Mouse (Mus musculus): Measurements from ENCODE around the gene Dab2ip.

Dab2ip gene

GRCm38 (mm10) chr2:35557911-35558825 lies at the start of gene Dab2ip:
TSS of gene Dab2ip (plus strand) at chr2:35558266.
- DNase-seq = peak; percentile 65

- no peak for DNase-seq
Measured at GRCm38 (mm10) chr2:35508597-35509342, 49.3 kb upstream of the Dab2ip start.

GRCm38 (mm10) chr2:35509343-35509667 lies 48.8 kb upstream of the Dab2ip start:
- DNase-seq = no peak

GRCm38 (mm10) chr2:35509888-35510287 lies 48.2 kb upstream of the Dab2ip start:
- no peak for DNase-seq

- DNase-seq = no peak
Measured at GRCm38 (mm10) chr2:35510920-35511319, 47.1 kb upstream of the Dab2ip start.

- no peak for DNase-seq
Measured at GRCm38 (mm10) chr2:35512226-35512625, 45.8 kb upstream of the Dab2ip start.

GRCm38 (mm10) chr2:35514051-35514892 lies 43.8 kb upstream of the Dab2ip start:
- DNase-seq = no peak

- no peak for DNase-seq
Measured at GRCm38 (mm10) chr2:35526612-35527242, 31.3 kb upstream of the Dab2ip start.

GRCm38 (mm10) chr2:35529086-35529485 lies 29.0 kb upstream of the Dab2ip start:
- no peak for DNase-seq

GRCm38 (mm10) chr2:35529856-35530255 lies 28.2 kb upstream of the Dab2ip start:
- no peak for DNase-seq

- no peak for DNase-seq
Measured at GRCm38 (mm10) chr2:35530732-35531131, 27.3 kb upstream of the Dab2ip start.

GRCm38 (mm10) chr2:35533646-35534045 lies 24.4 kb upstream of the Dab2ip start:
- DNase-seq = no peak

GRCm38 (mm10) chr2:35539276-35539972 lies 18.6 kb upstream of the Dab2ip start:
- DNase-seq = peak; percentile 79

GRCm38 (mm10) chr2:35540798-35541197 lies 17.3 kb upstream of the Dab2ip start:
- peak; percentile 15 for DNase-seq

GRCm38 (mm10) chr2:35544717-35545116 lies 13.3 kb upstream of the Dab2ip start:
- peak; percentile 76 for DNase-seq

- DNase-seq = peak; percentile 91
Measured at GRCm38 (mm10) chr2:35545125-35545590, 12.9 kb upstream of the Dab2ip start.

GRCm38 (mm10) chr2:35546462-35546861 lies 11.6 kb upstream of the Dab2ip start:
- DNase-seq = peak; percentile 17

GRCm38 (mm10) chr2:35549191-35549590 lies 8.9 kb upstream of the Dab2ip start:
- no peak for DNase-seq

GRCm38 (mm10) chr2:35550097-35550496 lies 8.0 kb upstream of the Dab2ip start:
- DNase-seq = no peak

GRCm38 (mm10) chr2:35556918-35557486 lies 1.1 kb upstream of the Dab2ip start:
- peak; percentile 52 for DNase-seq

GRCm38 (mm10) chr2:35558826-35559550 lies 922 bp downstream of the Dab2ip start:
- peak; percentile 72 for DNase-seq

Data from cerebellum, adult 11-12 months (tissue).